In genomic region chr6:57534231-57534610, GRCm38 (mm10) we compare ENCODE assay signal across 8 mouse cellular contexts. TPM values are rescaled to one million over a fixed set of nuclear protein-coding genes. Genes with fewer than 3 reads are reported as not detected.
DNase-seq lines count a peak whose midpoint lies in the region; ATAC-seq and TF ChIP-seq lines count a peak whose summit lies in the region.

No protein-coding gene starts in this region.

- TF ChIP-seq CTCF in E14TG2a.4 (conservative IDR thresholded peaks at IDR 0.05; ENCODE audit: low read length), result no peak
- no peak for TF ChIP-seq CTCF in cortical plate, adult 2 months (IDR thresholded peaks at IDR 0.05; ENCODE audit: extremely low read depth, insufficient read depth, low read length)

- H3K27ac ChIP-seq in cortical plate, adult 2 months (ENCODE audit: insufficient read depth, low read length), result peak overlapping the region; percentile 70; the same call in 1 of the 2 replicates
- H3K27ac ChIP-seq in heart, embryonic 15.5 days, result peak overlapping the region; percentile 92
- H3K27ac ChIP-seq in midbrain, embryonic 11.5 days (ENCODE audit: low read depth, low read length), result no peak overlapping the region

- H3K9me3 ChIP-seq in E14TG2a.4 (ENCODE audit: low read length), result no peaks in the 10 kb centered on the region
- H3K9me3 ChIP-seq in heart, embryonic 15.5 days (replicated peaks), result no peaks in the 10 kb centered on the region
- H3K9me3 ChIP-seq in midbrain, embryonic 11.5 days (ENCODE audit: control insufficient read depth, low read length), result no peaks in the 10 kb centered on the region

- no peak for ATAC-seq in cerebellum, adult (ENCODE audit: insufficient number of reproducible peaks, low FRiP score, low TSS enrichment)
- no peak for ATAC-seq in heart, embryonic 15.5 days (replicated peaks; ENCODE audit: insufficient number of reproducible peaks, insufficient read depth, low FRiP score, low read depth)
- ATAC-seq in midbrain, embryonic 11.5 days (ENCODE audit: low FRiP score), result no peak

- H3K4me2 ChIP-seq in heart, embryonic 15.5 days, result peak overlapping the region; percentile 77
- peak overlapping the region; percentile 75 for H3K4me2 ChIP-seq in midbrain, embryonic 11.5 days

- WGBS in heart, embryonic 15.5 days, result 3% methylated on average over 8 of the region's 8 CpGs
- 11% methylated on average over 8 of the region's 8 CpGs for whole genome bisulfite sequencing in midbrain, embryonic 11.5 days

- H3K4me3 ChIP-seq in E14TG2a.4 (replicated peaks; ENCODE audit: low read length), result peak overlapping the region; percentile 81
- peak overlapping the region; percentile 82 for H3K4me3 ChIP-seq in cortical plate, adult 2 months (ENCODE audit: insufficient read depth, low read length)
- H3K4me3 ChIP-seq in heart, embryonic 15.5 days, result peak overlapping the region; percentile 73
- H3K4me3 ChIP-seq in midbrain, embryonic 11.5 days (ENCODE audit: low read depth, low read length), result peak overlapping the region; percentile 38

- H3K36me3 ChIP-seq in E14TG2a.4 (ENCODE audit: insufficient read depth, low read length), result no peaks in the 10 kb centered on the region
- no peaks in the 10 kb centered on the region for H3K36me3 ChIP-seq in heart, embryonic 15.5 days
- H3K36me3 ChIP-seq in midbrain, embryonic 11.5 days (ENCODE audit: control insufficient read depth, insufficient read depth, low read length), result no peaks in the 10 kb centered on the region

- DNase-seq in cerebellum, adult 11 months, result peak; percentile 32
- DNase-seq in kidney, postnatal 36 days, result peak; percentile 18 to 58
- DNase-seq in midbrain, embryonic 11.5 days (ENCODE audit: low spot score, missing footprints), result no peak
- DNase-seq in thymus, postnatal 25 days, result peak; percentile 36

- peak overlapping the region; percentile 73 for H3K9ac ChIP-seq in heart, embryonic 15.5 days
- H3K9ac ChIP-seq in midbrain, embryonic 11.5 days (ENCODE audit: low read length), result peak overlapping the region; percentile 41

- H3K27me3 ChIP-seq in E14TG2a.4 (ENCODE audit: insufficient read depth, low read length), result 0 out of 2 replicates have a peak, but pooled peaks cover 3% of the 10 kb centered on the region
- H3K27me3 ChIP-seq in heart, embryonic 15.5 days, result no peaks in the 10 kb centered on the region
- no peaks in the 10 kb centered on the region for H3K27me3 ChIP-seq in midbrain, embryonic 11.5 days (ENCODE audit: control insufficient read depth, insufficient read depth, low read length)

- H3K4me1 ChIP-seq in E14TG2a.4 (replicated peaks; ENCODE audit: low read depth, low read length), result peaks cover 16% of the 10 kb centered on the region
- H3K4me1 ChIP-seq in cortical plate, adult 2 months (ENCODE audit: control insufficient read depth, insufficient read depth, low read length), result peaks cover 4% of the 10 kb centered on the region
- peaks cover 25% of the 10 kb centered on the region for H3K4me1 ChIP-seq in heart, embryonic 15.5 days (replicated peaks)
- peaks cover 8% of the 10 kb centered on the region for H3K4me1 ChIP-seq in midbrain, embryonic 11.5 days (ENCODE audit: control insufficient read depth, insufficient read depth, low read length)

- no peak for TF ChIP-seq POLR2A in cortical plate, adult 2 months (IDR thresholded peaks at IDR 0.05; ENCODE audit: extremely low read depth, insufficient read depth, low read length)

RNA-seq across cellular contexts. Expression of gene Ppm1k, which starts 1.0 kb away (rescaled TPM):
- 39.6 and 40.7 TPM in 2 replicates for polyA plus RNA-seq in cortical plate, adult 2 months (2012; rRNA removed)
- 10.7 and 12.9 TPM in 2 replicates for polyA plus RNA-seq in heart, embryonic 15.5 days (2015; fragmentation: Nextera tagmentation; extraction: Ambion mirVana)
- 5.6 and 5.7 TPM in 2 replicates for polyA plus RNA-seq in midbrain, embryonic 11.5 days (2014; fragmentation: Nextera tagmentation; extraction: Ambion mirVana)

RNA-seq across cellular contexts. Expression of gene Herc6, which starts 46.6 kb away (rescaled TPM):
- polyA plus RNA-seq in cortical plate, adult 2 months (2012; rRNA removed), result 10.6 and 10.9 TPM in 2 replicates
- polyA plus RNA-seq in heart, embryonic 15.5 days (2015; fragmentation: Nextera tagmentation; extraction: Ambion mirVana), result 4.4 and 5.5 TPM in 2 replicates
- 2.3 and 3.2 TPM in 2 replicates for polyA plus RNA-seq in midbrain, embryonic 11.5 days (2014; fragmentation: Nextera tagmentation; extraction: Ambion mirVana)
